Mouse (Mus musculus) ES-E14 (cell line): Measurements from ENCODE around the gene Chrnb1.

Experiments
- HCFC1 ChIP-seq: IDR thresholded peaks from 2 replicates; pipeline ENCODE4 v1.6.1; 2012; ENCODE audit warnings: low read length, inconsistent platforms, borderline replicate concordance; ENCODE audit not compliant: insufficient read depth
- MAFK ChIP-seq: IDR thresholded peaks from 2 replicates; pipeline ENCODE4 v1.6.1; 2014; ENCODE audit warnings: mild to moderate bottlenecking, low read depth, low read length, inconsistent platforms; ENCODE audit not compliant: insufficient read depth
- ZC3H11A ChIP-seq: IDR thresholded peaks from 2 replicates; pipeline ENCODE4 v1.6.1; 2012; ENCODE audit warnings: low read depth, mild to moderate bottlenecking, inconsistent platforms, low read length, borderline replicate concordance
- ZNF384 ChIP-seq: IDR thresholded peaks from 2 replicates; pipeline ENCODE4 v1.6.1; 2012; ENCODE audit warnings: low read depth, low read length, inconsistent platforms

DNA sequence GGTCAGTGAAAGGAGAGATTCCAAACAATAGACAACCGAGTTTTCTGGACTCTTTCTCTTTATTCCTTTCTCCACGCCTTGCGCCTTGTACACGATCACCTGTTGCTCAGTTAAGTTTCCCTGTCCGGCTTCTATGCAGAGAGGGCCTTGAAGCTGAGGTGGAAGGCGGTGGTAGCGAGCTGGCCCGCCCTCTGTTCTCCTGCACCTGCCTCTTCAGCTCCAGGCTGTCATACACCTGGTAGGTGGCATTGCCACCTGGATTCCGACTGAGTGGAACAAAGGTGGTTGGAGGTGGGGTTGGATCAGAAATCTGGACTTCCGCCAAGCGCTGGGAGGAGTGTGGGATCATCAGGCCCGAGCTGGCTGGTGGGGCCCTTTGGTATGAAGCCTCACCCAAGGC is 20.8 kb upstream of the Chrnb1 start:
- TF ChIP-seq ZC3H11A (no peak), HCFC1 (no peak), MAFK (no peak), ZNF384 (no peak)
